Mouse (Mus musculus) leukemia stem cell, adult 10-12 weeks (primary cell): ENCODE results near the gene Olfr786. TPM values are rescaled to one million over a fixed set of nuclear protein-coding genes. Genes with fewer than 3 reads are reported as not detected.

ENCODE experiments used
- polyA plus RNA-seq: library from polyadenylated mRNA; stranded (reverse); fragments of >175 nt; gene quantifications from 2 replicates; pipeline ENCODE4 v1.2.3, GENCODE M21; 2012; ENCODE audit warnings: low replicate concordance

Gene Olfr786
- polyA plus RNA-seq = not detected in 2 replicates

GRCm38 (mm10) chr10:129427006-129427405, at the start of gene Olfr786:
Olfr786 (plus strand) TSS chr10:129427306.

GRCm38 (mm10) chr10:129383783-129384182, 43.3 kb upstream of the Olfr786 start, which contains the start of gene Olfr784:
Olfr784 (plus strand) TSS chr10:129384083.

GRCm38 (mm10) chr10:129405126-129405525, 22.0 kb upstream of the Olfr786 start, which contains the start of gene Olfr785:
Olfr785 (plus strand) TSS chr10:129405426.

GRCm38 (mm10) chr10:129461562-129461961, 34.5 kb downstream of the Olfr786 start, which contains the start of gene Olfr787:
Olfr787 (plus strand) TSS chr10:129461862.

GRCm38 (mm10) chr10:129470698-129471097, 43.6 kb downstream of the Olfr786 start, which contains the start of gene Olfr788:
Olfr788 (plus strand) TSS chr10:129470998.

GRCm38 (mm10) chr10:129484452-129484851, 57.3 kb downstream of the Olfr786 start, which contains the start of gene Olfr789:
Olfr789 (plus strand) TSS chr10:129484752.

Other genes starting within 250 kb of the Olfr786 start
- gene Olfr772, start 249.4 kb upstream of the Olfr786 start, polyA plus RNA-seq = not detected in 2 replicates
- gene Olfr773, start 239.9 kb upstream of the Olfr786 start, polyA plus RNA-seq = not detected in 2 replicates
- gene Olfr774, start 191.1 kb upstream of the Olfr786 start, polyA plus RNA-seq = not detected in 2 replicates
- gene Olfr775, start 178.9 kb upstream of the Olfr786 start, polyA plus RNA-seq = not detected in 2 replicates
- gene Olfr776, start 168.2 kb upstream of the Olfr786 start, polyA plus RNA-seq = not detected in 2 replicates
- gene Olfr777, start 155.8 kb upstream of the Olfr786 start, polyA plus RNA-seq = not detected in 2 replicates
- not detected in 2 replicates for gene Olfr780, start 109.2 kb upstream of the Olfr786 start, polyA plus RNA-seq
- gene Olfr781, start 98.5 kb upstream of the Olfr786 start, polyA plus RNA-seq = not detected in 2 replicates
- not detected in 2 replicates for gene Olfr782, start 78.5 kb upstream of the Olfr786 start, polyA plus RNA-seq
- not detected in 2 replicates for gene Olfr784, start 43.2 kb upstream of the Olfr786 start, polyA plus RNA-seq
- not detected in 2 replicates for gene Olfr785, start 21.9 kb upstream of the Olfr786 start, polyA plus RNA-seq
- not detected in 2 replicates for gene Olfr787, start 34.6 kb downstream of the Olfr786 start, polyA plus RNA-seq
- not detected in 2 replicates for gene Olfr788, start 43.7 kb downstream of the Olfr786 start, polyA plus RNA-seq
- gene Olfr789, start 57.4 kb downstream of the Olfr786 start, polyA plus RNA-seq = not detected in 2 replicates
- gene Olfr790, start 71.2 kb downstream of the Olfr786 start, polyA plus RNA-seq = not detected in 2 replicates
- not detected in 2 replicates for gene Olfr791, start 94.5 kb downstream of the Olfr786 start, polyA plus RNA-seq
- gene Olfr792, start 111.9 kb downstream of the Olfr786 start, polyA plus RNA-seq = not detected in 2 replicates
- gene Olfr794, start 140.3 kb downstream of the Olfr786 start, polyA plus RNA-seq = not detected in 2 replicates
- not detected in 2 replicates for gene Olfr796, start 185.3 kb downstream of the Olfr786 start, polyA plus RNA-seq
- gene Olfr798, start 200.6 kb downstream of the Olfr786 start, polyA plus RNA-seq = not detected in 2 replicates
- gene Olfr799, start 210.2 kb downstream of the Olfr786 start, polyA plus RNA-seq = not detected in 2 replicates
- gene Olfr800, start 230.4 kb downstream of the Olfr786 start, polyA plus RNA-seq = not detected in 2 replicates
- 0.06 TPM in 1 of 2 replicates, not detected in the other for gene Olfr801, start 246.6 kb downstream of the Olfr786 start, polyA plus RNA-seq